Mouse (Mus musculus) limb, embryonic 12.5 days (tissue): ENCODE measurements at regions not wholly inside any gene's neighbourhood (a gene's known extent, or its start where the extent isn't known, plus 50 kb on each side); places are given as distances from the start of the nearest gene placed in this dataset.

Experiments used
- ATAC-seq: fragments of 200-750 bp; cut with Nextera tagmentation; 2 replicates; pipeline ENCODE4 v1.8.0; 2017; ENCODE audit warnings: low read depth, moderate TSS enrichment; ENCODE audit not compliant: insufficient number of reproducible peaks, insufficient read depth, low FRiP score, low TSS enrichment
- H3K27ac ChIP-seq: fragments of 300-500 bp; sonication (generic); 2 replicates; pipeline ENCODE4 v1.5.1; 2016; ENCODE audit warnings: mild to moderate bottlenecking, moderate library complexity
- H3K27me3 ChIP-seq: fragments of 300-500 bp; sonication (generic); 2 replicates; pipeline ENCODE4 v1.6.1; 2016; ENCODE audit warnings: mild to moderate bottlenecking, moderate library complexity
- H3K36me3 ChIP-seq: fragments of 300-500 bp; sonication (generic); 2 replicates; pipeline ENCODE4 v1.6.1; 2016; ENCODE audit warnings: mild to moderate bottlenecking, moderate library complexity
- H3K4me1 ChIP-seq: fragments of 300-500 bp; sonication (generic); replicated peaks from 2 replicates; pipeline ENCODE4 v1.6.1; 2016
- H3K4me2 ChIP-seq: fragments of 300-500 bp; sonication (generic); 2 replicates; pipeline ENCODE4 v1.6.1; 2016; ENCODE audit warnings: mild to moderate bottlenecking, moderate library complexity
- H3K4me3 ChIP-seq: fragments of 300-500 bp; sonication (generic); replicated peaks from 2 replicates; pipeline ENCODE4 v1.5.1; 2016; ENCODE audit warnings: mild to moderate bottlenecking
- H3K9ac ChIP-seq: fragments of 300-500 bp; sonication (generic); replicated peaks from 2 replicates; pipeline ENCODE4 v1.6.1; 2016; ENCODE audit warnings: mild to moderate bottlenecking, moderate library complexity
- H3K9me3 ChIP-seq: fragments of 300-500 bp; sonication (generic); 2 replicates; pipeline ENCODE4 v1.6.1; 2016; ENCODE audit warnings: mild to moderate bottlenecking, moderate library complexity
- WGBS: fragments of 180-500 bp; shearing (Covaris S2); methylation state at CpG from one replicate; pipeline ENCODE4 v1.1.7; 2016; 5-methylcytosine and 5-hydroxymethylcytosine counted together

GRCm38 (mm10) chr4:87642002-87642401 lies 391.2 kb downstream of the Mllt3 start:
- Histone ChIP-seq H3K9me3 (no peaks in the 10 kb centered on the region), H3K27me3 (no peaks in the 10 kb centered on the region), H3K9ac (no peak overlapping the region), H3K36me3 (no peaks in the 10 kb centered on the region), H3K4me3 (no peak overlapping the region), H3K4me1 (peaks cover 8% of the 10 kb centered on the region), H3K4me2 (no peak overlapping the region), H3K27ac (no peak overlapping the region)
- WGBS = 81% methylated on average over 5 of the region's 5 CpGs
- ATAC-seq = no peak

GRCm38 (mm10) chr4:87641551-87641950 lies 391.6 kb downstream of the Mllt3 start:
- Histone ChIP-seq H3K27ac (no peak overlapping the region), H3K4me1 (peaks cover 10% of the 10 kb centered on the region), H3K9ac (no peak overlapping the region), H3K36me3 (no peaks in the 10 kb centered on the region), H3K27me3 (no peaks in the 10 kb centered on the region), H3K9me3 (no peaks in the 10 kb centered on the region), H3K4me2 (no peak overlapping the region), H3K4me3 (no peak overlapping the region)
- no peak for ATAC-seq
- 85% methylated on average over 3 of the region's 3 CpGs for WGBS

- Histone ChIP-seq H3K27ac (no peak overlapping the region), H3K4me1 (peaks cover 12% of the 10 kb centered on the region), H3K9me3 (no peaks in the 10 kb centered on the region), H3K27me3 (no peaks in the 10 kb centered on the region), H3K36me3 (no peaks in the 10 kb centered on the region), H3K4me3 (no peak overlapping the region), H3K9ac (no peak overlapping the region), H3K4me2 (no peak overlapping the region)
- ATAC-seq = no peak
- 20% methylated on average over 1 of the region's 1 CpGs for WGBS
Observed at GRCm38 (mm10) chr4:87638380-87638646, 394.9 kb downstream of the Mllt3 start.

GRCm38 (mm10) chr4:87637629-87638379 lies 395.4 kb downstream of the Mllt3 start:
- no peak overlapping the region for H3K27ac ChIP-seq
- no peak overlapping the region for H3K4me2 ChIP-seq
- no peak for ATAC-seq
- H3K27me3 ChIP-seq = no peaks in the 10 kb centered on the region
- H3K36me3 ChIP-seq = no peaks in the 10 kb centered on the region
- WGBS = 49% methylated on average over 3 of the region's 3 CpGs
- H3K4me3 ChIP-seq = no peak overlapping the region
- no peak overlapping the region for H3K9ac ChIP-seq
- H3K4me1 ChIP-seq = peaks cover 12% of the 10 kb centered on the region
- H3K9me3 ChIP-seq = no peaks in the 10 kb centered on the region

DNA sequence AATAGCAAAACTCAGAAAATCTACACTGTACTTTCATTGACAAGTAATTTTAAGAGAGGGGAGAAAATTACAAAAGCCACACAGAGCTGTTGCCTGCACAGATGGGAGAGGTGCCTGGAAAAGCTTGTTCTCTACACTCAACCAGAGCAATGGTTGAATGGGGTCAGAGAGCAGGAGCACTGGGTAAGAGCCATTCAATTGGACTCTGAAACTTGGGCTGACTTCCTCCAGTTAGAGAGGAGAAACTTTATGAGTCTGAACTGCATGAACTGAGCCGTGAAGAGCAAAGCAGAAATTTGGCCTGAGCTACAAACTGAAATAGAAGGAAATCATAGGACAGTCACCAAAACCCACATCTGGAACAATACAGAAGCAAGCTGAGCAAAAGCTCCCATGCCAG lies 380.8 kb upstream of the Slc24a2 start:
- Histone ChIP-seq H3K4me1 (no peaks in the 10 kb centered on the region), H3K9ac (no peak overlapping the region), H3K4me3 (no peak overlapping the region), H3K27me3 (no peaks in the 10 kb centered on the region), H3K36me3 (no peaks in the 10 kb centered on the region), H3K4me2 (no peak overlapping the region), H3K9me3 (peaks cover 9% of the 10 kb centered on the region; the same call in 1 of the 2 replicates), H3K27ac (no peak overlapping the region)
- no peak for ATAC-seq
- WGBS = 77% methylated on average over 1 of the region's 1 CpGs

- Histone ChIP-seq H3K9ac (no peak overlapping the region), H3K27ac (no peak overlapping the region), H3K4me1 (no peaks in the 10 kb centered on the region), H3K4me3 (no peak overlapping the region), H3K27me3 (no peaks in the 10 kb centered on the region), H3K4me2 (no peak overlapping the region), H3K36me3 (no peaks in the 10 kb centered on the region), H3K9me3 (no peaks in the 10 kb centered on the region)
- ATAC-seq = no peak
- 77% methylated on average over 3 of the region's 3 CpGs for WGBS
Observed at GRCm38 (mm10) chr4:87593644-87594043, 363.4 kb upstream of the Slc24a2 start.

GRCm38 (mm10) chr4:87590797-87591196 lies 360.5 kb upstream of the Slc24a2 start:
- Histone ChIP-seq H3K4me3 (no peak overlapping the region), H3K27ac (no peak overlapping the region), H3K36me3 (no peaks in the 10 kb centered on the region), H3K4me2 (no peak overlapping the region), H3K4me1 (no peaks in the 10 kb centered on the region), H3K9me3 (no peaks in the 10 kb centered on the region), H3K9ac (no peak overlapping the region), H3K27me3 (no peaks in the 10 kb centered on the region)
- no peak for ATAC-seq
- 93% methylated on average over 3 of the region's 3 CpGs for WGBS

DNA sequence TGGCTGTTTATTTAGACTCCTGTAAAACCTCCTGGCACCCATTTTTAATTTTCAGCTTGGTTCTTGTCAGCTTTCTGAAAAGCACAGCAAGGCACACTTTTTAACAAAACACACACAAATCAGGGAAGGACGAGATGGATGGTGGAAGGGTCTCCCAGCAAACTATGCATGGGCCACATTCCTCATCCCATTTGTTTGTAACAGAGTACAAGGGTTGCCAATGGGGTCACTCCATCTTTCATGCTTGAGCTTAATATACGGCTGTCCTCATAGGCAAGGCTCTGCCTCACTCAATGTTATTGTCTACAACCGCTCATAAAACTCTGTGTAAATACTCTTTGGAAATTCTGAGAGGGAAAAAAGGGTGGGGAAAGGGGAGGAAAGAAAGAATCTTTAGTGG lies 347.9 kb upstream of the Slc24a2 start:
- Histone ChIP-seq H3K36me3 (no peaks in the 10 kb centered on the region), H3K4me1 (0 out of 2 replicates have a peak, but pooled peaks cover 4% of the 10 kb centered on the region), H3K27me3 (no peaks in the 10 kb centered on the region), H3K27ac (no peak overlapping the region), H3K9ac (no peak overlapping the region), H3K4me2 (no peak overlapping the region), H3K4me3 (no peak overlapping the region), H3K9me3 (no peaks in the 10 kb centered on the region)
- WGBS = 52% methylated on average over 3 of the region's 3 CpGs
- ATAC-seq = no peak

GRCm38 (mm10) chr4:87570950-87571349 lies 340.7 kb upstream of the Slc24a2 start:
- no peaks in the 10 kb centered on the region for H3K9me3 ChIP-seq
- H3K9ac ChIP-seq = no peak overlapping the region
- H3K4me2 ChIP-seq = peak overlapping the region; percentile 34
- no peak overlapping the region for H3K4me3 ChIP-seq
- H3K27ac ChIP-seq = no peak overlapping the region
- no peaks in the 10 kb centered on the region for H3K27me3 ChIP-seq
- peaks cover 22% of the 10 kb centered on the region; the same call in 1 of the 2 replicates for H3K4me1 ChIP-seq
- WGBS = 76% methylated on average over 8 of the region's 8 CpGs
- ATAC-seq = no peak
- no peaks in the 10 kb centered on the region for H3K36me3 ChIP-seq

DNA sequence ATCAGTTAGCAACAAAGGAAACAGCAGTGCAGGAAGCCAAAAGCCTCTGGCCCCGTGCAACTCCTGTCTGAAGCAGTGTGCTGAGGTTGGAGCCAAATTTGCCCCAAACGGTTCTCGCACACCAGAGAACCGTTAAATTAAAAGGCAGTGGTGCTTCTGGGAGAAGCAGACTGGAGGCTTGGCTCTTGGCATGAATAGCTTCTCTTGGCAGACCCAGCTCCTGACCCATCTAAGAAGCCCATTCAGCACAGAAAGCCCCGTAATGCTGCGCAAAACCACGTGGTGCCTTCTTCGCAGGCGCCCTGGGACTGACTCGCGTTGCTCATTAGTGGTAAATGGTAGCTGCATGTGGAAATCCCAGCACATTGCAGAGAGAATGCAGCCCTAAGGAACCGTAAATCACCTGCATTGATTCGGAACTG lies 340.2 kb upstream of the Slc24a2 start:
- peak; percentile 80 for ATAC-seq
- Histone ChIP-seq H3K4me1 (peaks cover 22% of the 10 kb centered on the region; the same call in 1 of the 2 replicates), H3K4me2 (peak overlapping the region; percentile 34), H3K9me3 (no peaks in the 10 kb centered on the region), H3K27me3 (no peaks in the 10 kb centered on the region), H3K27ac (0 out of 2 replicates have a peak overlapping the region, but pooled peaks have one; percentile 20), H3K9ac (no peak overlapping the region), H3K4me3 (no peak overlapping the region), H3K36me3 (no peaks in the 10 kb centered on the region)
- 35% methylated on average over 13 of the region's 13 CpGs for WGBS

GRCm38 (mm10) chr4:87566616-87567015 lies 336.3 kb upstream of the Slc24a2 start:
- no peak overlapping the region for H3K4me2 ChIP-seq
- 82% methylated on average over 2 of the region's 2 CpGs for WGBS

DNA sequence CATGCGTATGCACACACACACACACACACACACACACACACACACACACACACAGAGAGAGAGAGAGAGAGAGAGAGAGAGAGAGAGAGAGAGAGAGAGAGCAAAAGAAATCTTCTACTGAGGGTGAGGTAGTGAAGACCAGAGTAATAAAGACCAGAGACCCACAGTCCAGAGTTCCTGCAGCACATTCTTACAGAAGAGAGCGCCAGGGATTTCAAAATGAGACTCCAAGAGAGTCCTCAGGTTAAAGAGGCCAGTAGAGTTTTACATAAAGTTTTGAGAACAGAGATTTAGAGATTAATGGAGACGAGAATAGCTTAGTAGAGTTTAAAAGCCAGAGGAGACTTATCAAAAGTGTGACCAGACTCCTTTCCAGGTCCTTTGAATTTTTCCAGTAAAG lies 324.6 kb upstream of the Slc24a2 start:
- WGBS = 70% methylated on average over 3 of the region's 3 CpGs
- no peak overlapping the region for H3K4me3 ChIP-seq
- H3K27me3 ChIP-seq = no peaks in the 10 kb centered on the region
- no peak overlapping the region for H3K9ac ChIP-seq
- no peaks in the 10 kb centered on the region for H3K4me1 ChIP-seq
- H3K9me3 ChIP-seq = no peaks in the 10 kb centered on the region
- H3K36me3 ChIP-seq = no peaks in the 10 kb centered on the region
- H3K4me2 ChIP-seq = no peak overlapping the region
- H3K27ac ChIP-seq = no peak overlapping the region
- no peak for ATAC-seq

More at GRCm38 (mm10) chr4:87566616-87567015, 336.3 kb upstream of the Slc24a2 start:
- Histone ChIP-seq H3K27me3 (no peaks in the 10 kb centered on the region), H3K9ac (no peak overlapping the region), H3K36me3 (no peaks in the 10 kb centered on the region), H3K4me3 (no peak overlapping the region), H3K27ac (no peak overlapping the region), H3K9me3 (no peaks in the 10 kb centered on the region), H3K4me1 (peaks cover 22% of the 10 kb centered on the region; the same call in 1 of the 2 replicates)
- ATAC-seq = no peak
